Mouse (Mus musculus) brain, adult 2 months (tissue): ENCODE results near the gene Clca3a1.
"Not testable (repeated sequence)": the region's sequence is repeated elsewhere in the genome, so short reads cannot be mapped to it uniquely, and the experiment has no call there.

ENCODE experiments used
- DNase-seq: peaks from one replicate; pipeline ENCODE4 v3.0.0; 2011; ENCODE audit warnings: low read depth, low spot score

The Clca3a1 gene

GRCm38 (mm10) chr3:144760592-144761309 is at the start of gene Clca3a1:
TSS of gene Clca3a1 (minus strand) at chr3:144760977.
- DNase-seq = no peak

DNA sequence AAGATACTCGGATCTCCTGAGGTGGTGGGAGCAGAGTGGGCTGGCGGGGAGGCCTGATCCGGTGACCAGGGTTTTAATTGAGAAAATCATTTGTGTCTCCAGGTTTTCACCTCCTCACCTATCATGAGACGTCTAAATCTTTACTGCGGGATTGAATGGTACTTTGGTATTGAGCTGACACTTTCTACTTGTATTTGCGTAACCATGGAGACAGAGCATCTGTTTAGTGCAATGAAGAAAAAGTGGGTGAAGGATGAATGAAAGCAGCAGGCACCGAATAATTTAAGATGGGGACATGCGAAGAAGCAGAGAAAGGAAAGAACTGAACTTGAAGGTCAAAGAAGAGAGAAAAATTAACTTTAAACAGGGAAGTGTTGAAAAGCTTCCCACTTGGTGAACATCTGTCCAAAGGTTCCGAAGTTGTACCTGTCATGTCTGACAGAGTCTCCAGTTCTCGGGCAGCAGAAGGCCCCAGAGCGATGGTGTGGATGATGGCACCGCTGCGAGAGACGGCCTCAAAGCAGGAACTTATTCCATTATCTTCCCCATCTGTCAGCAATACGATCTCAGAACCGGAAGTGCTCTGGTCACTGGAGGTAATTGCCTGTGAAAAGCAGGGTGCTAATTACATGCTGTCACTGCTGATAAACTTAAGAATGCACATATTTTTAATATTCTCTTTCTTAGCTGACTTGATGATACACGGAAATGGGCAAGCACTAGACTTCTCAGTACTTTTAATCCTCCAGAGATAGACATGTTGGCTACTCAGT is 47.6 kb upstream of the Clca3a1 start:
- not testable (repeated sequence) for DNase-seq

DNA sequence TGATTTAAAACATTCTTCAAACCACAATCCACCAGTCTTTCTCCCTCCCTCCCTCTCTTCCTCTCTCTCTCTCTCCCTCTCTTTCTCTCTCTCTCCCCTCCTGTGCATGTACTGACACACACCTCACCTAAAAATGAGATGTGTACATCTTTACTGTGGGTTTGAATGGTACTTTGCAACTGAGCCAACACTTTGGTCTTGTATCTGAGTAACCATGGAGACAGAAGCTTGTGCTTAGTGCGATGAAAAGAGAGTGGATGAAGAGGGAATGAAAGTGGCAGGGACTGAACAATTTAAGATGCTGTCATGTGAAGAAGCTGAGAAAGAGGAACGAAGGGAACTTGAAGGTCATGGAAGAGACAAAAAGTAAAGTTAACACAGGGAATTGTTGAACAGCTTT is 45.8 kb upstream of the Clca3a1 start:
- DNase-seq = not testable (repeated sequence)

- peak; percentile 55 for DNase-seq
Observed at GRCm38 (mm10) chr3:144801861-144802260, 41.1 kb upstream of the Clca3a1 start.

DNA sequence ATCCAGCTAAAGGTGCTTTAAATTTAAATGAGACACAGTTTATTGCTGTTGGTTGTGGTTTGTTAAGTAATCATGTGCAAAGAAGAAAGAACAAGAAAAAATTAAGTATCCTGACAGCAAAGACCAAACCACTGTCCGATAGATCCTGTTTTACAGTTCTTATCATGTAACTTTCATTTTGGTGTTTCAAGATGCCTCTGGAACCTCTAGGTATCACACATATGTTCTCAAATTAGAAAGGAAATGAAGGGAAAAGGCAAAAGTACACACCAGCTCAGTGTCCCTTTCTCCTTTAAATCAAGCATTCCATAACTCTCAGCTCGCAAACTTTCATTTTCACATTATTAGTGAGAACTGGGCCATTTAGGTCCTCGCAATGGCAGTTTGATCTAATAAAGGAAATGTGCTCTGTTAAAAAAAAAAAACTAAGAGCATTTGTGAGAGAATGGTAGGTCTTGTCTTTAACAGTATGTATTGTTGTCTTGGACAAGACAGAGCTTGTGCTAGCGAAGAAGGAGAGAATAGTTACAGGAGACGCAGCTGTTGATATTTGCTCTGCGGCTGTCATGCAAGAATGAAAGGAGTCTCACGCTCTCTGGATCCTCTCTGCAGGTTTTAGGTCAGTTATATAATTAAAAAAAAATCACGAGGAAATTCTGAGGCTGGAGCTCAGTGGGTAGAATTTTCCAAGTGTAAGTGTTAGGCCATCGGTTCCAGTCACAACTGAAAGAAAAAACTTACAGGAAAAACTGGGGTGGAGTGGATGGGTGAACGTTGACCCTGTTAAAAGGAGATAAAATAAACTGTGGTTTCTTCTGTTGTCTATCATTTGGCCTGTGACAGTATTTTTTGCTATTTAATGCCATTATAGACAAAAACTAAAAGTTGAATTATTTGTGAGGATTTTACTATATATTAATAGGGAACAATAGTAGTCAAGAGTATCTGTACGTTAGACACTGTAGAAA is 24.7 kb upstream of the Clca3a1 start:
- peak; percentile 15 for DNase-seq

DNA sequence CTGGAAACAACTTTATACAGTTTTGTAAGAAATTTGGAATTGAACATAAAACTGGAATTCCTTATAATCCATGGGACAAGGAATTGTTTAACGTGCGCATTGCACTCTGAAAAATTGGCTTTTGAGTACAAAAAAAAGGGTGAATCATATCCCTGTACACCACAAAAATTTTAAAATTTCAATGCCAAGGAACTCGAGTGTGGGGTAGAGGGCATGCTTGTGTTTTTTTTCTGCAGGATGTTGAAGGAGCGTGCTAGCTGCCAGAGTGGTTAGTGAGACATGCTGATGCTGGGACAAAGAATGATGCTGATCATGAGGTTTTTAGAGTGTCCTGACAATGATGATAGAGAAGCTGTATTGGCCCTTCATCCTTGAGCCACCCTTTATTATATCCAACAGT is 4.4 kb upstream of the Clca3a1 start:
- no peak for DNase-seq

DNA sequence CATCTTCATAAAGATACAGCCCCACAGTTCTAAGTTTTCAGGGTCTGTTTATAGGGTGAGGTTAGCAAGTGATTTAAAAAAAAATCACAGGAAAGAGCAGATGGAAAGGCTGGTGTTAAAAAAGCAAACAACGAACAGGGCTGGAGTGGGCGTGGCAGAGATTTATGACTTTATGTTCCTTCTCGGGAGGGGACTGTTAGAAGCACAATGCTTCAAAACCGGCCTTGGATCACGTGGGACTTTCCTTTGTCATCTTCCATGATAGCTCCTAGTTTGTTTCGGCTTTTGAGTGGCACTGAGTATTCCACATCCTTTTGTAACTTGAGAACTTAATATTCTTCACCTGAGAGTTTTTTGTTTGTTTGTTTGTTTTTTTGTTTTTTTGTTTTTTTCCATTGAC is 677 bp upstream of the Clca3a1 start:
- no peak for DNase-seq

DNA sequence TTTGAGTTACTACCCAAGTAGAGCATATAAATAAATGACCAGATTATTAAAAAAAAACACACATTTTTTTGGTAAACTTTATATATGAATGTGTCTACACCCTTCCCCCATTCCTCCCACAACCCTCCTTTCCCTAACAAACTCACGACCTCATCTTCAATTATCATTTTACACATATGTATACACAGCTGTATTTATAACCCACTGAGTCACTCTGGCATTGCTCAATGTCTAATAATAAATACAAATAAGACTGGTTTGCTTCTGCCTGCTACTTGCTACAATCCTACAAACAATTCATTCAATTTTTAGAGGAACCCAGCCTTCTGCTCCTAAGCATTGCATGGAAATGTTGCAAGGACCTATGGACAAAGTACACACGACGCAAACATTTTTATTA is 1.1 kb downstream of the Clca3a1 start:
- peak; percentile 3 for DNase-seq

DNA sequence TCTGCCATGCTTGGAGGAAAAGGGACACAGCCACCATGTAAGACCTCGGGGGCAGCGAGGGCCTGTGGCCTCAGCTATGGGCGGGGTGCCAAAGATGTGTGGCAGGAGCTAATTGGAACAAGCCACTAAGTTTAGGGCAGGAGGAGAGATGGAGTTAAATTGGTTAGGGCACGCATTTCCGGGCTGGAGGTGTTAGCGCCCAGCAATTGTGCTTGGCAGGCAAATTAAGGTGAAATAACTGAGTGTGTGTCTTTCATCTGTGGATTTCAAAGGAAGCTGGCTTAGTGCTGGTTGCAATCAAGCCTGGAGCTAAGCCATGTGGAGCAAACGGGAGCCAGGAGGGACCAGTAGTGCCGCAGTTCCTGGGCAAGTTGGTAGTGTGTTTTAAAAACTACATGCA is 4.7 kb downstream of the Clca3a1 start:
- not testable (repeated sequence) for DNase-seq

GRCm38 (mm10) chr3:144753120-144753519 is 7.7 kb downstream of the Clca3a1 start:
- peak; percentile 29 for DNase-seq

DNA sequence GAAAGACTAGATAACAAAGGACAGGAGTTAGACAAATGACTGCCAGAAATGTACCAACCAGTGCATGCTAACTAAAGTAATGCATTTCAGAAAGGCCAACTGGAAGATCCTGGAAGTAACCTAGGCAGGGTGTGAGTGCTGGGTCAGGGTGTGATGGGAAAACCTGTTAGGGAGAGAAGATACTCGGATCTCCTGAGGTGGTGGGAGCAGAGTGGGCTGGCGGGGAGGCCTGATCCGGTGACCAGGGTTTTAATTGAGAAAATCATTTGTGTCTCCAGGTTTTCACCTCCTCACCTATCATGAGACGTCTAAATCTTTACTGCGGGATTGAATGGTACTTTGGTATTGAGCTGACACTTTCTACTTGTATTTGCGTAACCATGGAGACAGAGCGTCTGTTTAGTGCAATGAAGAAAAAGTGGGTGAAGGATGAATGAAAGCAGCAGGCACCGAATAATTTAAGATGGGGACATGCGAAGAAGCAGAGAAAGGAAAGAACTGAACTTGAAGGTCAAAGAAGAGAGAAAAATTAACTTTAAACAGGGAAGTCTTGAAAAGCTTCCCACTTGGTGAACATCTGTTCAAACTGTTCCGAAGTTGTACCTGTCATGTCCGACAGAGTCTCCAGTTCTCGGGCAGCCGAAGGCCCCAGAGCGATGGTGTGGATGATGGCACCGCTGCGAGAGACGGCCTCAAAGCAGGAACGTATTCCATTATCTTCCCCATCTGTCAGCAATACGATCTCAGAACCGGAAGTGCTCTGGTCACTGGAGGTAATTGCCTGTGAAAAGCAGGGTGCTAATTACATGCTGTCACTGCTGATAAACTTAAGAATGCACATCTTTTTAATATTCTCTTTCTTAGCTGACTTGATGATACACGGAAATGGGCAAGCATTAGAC is 11.5 kb downstream of the Clca3a1 start:
- DNase-seq = not testable (repeated sequence)

DNA sequence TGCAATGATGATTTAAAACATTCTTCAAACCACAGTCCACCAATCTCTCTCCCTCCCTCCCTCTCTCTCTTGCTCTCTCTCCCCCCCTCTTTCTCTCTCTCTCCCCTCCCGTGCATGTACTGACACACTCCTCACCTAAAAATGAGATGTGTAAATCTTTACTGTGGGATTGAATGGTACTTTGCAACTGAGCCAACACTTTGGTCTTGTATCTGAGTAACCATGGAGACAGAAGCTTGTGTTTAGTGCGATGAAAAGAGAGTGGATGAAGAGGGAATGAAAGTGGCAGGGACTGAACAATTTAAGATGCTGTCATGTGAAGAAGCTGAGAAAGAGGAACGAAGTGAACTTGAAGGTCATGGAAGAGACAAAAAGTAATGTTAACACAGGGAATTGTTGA is 13.1 kb downstream of the Clca3a1 start:
- peak; percentile 11 for DNase-seq

DNA sequence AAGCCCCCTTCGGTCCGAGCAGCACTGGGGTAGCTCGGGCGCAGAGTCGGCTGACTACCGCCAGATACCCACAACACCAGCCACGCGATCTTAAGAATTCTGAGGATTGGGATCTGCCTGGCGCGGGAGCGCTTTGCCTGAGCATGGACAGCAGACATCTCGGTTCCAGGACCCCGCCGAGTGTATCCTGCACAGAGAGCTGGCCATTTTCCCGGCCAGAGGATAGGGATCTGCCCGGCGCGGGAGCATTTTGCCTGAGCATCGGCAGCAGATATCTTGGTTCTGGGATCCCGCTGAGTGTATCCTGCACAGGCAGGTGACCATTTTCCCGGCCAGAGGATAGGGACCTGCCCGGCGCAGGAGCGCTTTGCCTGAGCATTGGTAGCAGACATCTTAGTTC is 22.4 kb downstream of the Clca3a1 start:
- DNase-seq = not testable (repeated sequence)

DNA sequence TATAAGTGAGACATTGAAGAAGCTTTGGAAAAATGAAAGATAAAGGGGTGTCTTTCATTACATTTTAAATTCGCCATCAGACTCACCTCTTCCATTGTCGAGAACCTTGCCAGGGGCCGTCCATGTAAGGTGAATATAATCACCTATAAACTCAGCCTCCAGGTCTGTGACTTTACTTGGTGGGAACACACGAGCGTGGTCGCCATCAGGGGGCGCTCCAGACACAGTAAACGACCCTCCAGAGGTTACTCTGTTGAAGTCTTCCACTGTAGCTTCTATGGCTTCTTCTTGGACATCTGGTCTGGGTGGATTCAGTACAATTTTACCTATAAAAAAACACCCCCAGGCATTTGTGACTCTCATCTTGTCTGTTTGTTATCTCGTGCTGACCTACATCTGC is 23.9 kb downstream of the Clca3a1 start:
- no peak for DNase-seq

DNA sequence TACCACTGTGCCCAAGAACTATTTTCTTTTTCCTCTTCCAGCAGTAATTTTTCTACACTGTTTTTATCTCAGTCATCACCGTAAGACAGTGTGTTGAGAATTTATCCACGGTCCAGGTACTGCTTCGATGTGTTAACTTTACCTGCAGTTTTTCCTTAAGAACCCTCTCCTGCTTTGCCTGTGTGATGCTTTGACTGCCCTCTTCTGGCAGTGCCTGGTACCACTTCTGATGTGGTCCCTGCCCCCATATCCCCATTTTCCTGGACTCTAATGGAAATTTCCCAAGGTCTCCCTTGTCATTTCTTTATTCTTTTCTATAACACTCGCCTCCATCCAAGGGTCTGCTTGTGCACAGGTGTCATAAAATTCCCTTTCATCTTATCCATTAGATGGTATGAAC is 37.3 kb downstream of the Clca3a1 start:
- peak; percentile 80 for DNase-seq

GRCm38 (mm10) chr3:144722566-144722965 is 38.2 kb downstream of the Clca3a1 start:
- not testable (repeated sequence) for DNase-seq

DNA sequence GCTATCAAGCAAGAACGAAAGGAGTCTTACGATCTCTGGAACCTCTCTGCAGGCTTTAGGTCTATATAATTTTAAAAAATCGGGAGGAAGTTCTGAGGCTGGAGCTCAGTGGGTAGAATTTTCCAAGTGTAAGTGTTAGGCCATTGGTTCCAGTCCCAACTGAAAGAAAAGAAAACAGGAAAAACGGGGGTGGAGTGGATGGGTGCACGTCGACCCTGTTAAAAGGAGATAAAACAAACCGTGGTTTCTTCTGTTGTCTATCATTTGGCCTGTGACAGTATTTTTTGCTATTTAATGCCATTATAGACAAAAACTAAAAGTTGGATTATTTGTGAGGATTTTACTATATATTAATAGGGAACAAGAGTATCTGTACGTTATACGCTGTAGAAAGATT is 38.9 kb downstream of the Clca3a1 start:
- DNase-seq = no peak

DNA sequence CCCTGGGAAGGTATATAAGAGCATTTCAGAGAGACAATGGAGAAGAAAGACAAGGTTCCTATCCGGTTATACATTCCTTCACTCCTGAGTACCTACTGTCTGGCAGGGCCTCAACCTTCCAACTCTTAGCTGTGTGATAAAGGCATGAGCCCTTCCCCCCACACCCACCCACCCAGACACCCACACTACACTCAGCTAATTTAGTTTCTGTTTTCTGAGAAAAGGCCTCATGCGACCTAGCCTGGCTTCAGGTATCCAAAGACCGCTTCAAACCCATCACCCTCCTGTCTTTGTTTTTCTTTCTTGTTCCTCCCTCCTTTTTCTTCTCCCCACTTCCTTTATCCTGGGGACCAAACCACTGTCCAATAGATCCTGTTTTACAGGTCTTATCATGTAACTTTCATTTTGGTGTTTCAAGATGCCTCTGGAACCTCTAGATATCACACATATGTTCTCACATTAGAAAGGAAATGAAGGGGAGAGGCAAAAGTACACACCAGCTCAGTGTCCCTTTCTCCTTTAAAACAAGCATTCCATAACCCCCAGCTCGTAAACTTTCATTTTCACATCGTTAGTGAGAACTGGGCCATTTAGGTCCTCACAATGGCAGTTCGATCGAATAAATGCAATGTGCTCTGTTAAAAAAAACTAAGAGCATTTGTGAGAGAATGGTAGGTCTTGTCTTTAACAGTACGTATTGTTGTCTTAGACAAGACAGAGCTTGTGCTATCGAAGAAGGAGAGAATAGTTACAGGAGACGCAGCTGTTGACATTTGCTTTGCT is 39.5 kb downstream of the Clca3a1 start:
- no peak for DNase-seq

- peak; percentile 95 for DNase-seq
Observed at GRCm38 (mm10) chr3:144719901-144720747, 40.7 kb downstream of the Clca3a1 start, which contains the start of gene Sh3glb1. TSS of gene Sh3glb1 (minus strand) at chr3:144720335.
